Mouse (Mus musculus): ENCODE data around the gene Mpig6b.

GRCm38 (mm10) chr17:35111774-35112173, 45.8 kb upstream of the Mpig6b start:
- TF ChIP-seq POLR2A (IDR thresholded peaks at IDR 0.05; ENCODE audit: extremely low read depth, insufficient read depth, low read length): no peak
- TF ChIP-seq CTCF (IDR thresholded peaks at IDR 0.05; ENCODE audit: extremely low read depth, insufficient read depth, low read length): no peak

All from cortical plate, adult 2 months (tissue).